Mouse (Mus musculus) thymus, postnatal 0 days (tissue): ENCODE measurements at regions not wholly inside any gene's neighbourhood (a gene's known extent, or its start where the extent isn't known, plus 50 kb on each side); places are given as distances from the start of the nearest gene placed in this dataset.

Source experiments
- DNase-seq: peaks from one replicate; pipeline ENCODE4 v3.0.0-alpha.2; 2015; ENCODE audit warnings: low spot score

- DNase-seq, result peak; percentile 66
These were observed 162.6 kb upstream of the Bcl6 start for GRCm38 (mm10) chr16:24151178-24151725.

- no peak for DNase-seq
These were observed 161.9 kb upstream of the Bcl6 start for GRCm38 (mm10) chr16:24150512-24150911.

GRCm38 (mm10) chr16:24149441-24149840, 160.8 kb upstream of the Bcl6 start:
- DNase-seq, result no peak

GRCm38 (mm10) chr16:24143894-24144293, 155.2 kb upstream of the Bcl6 start:
- no peak for DNase-seq

- no peak for DNase-seq
These were observed 154.4 kb upstream of the Bcl6 start for GRCm38 (mm10) chr16:24142915-24143541.

- DNase-seq, result no peak
These were observed 150.5 kb upstream of the Bcl6 start for GRCm38 (mm10) chr16:24139109-24139508.

GRCm38 (mm10) chr16:24137266-24138033, 148.8 kb upstream of the Bcl6 start:
- no peak for DNase-seq

- no peak for DNase-seq
These were observed 148.0 kb upstream of the Bcl6 start for GRCm38 (mm10) chr16:24136483-24137148.

- no peak for DNase-seq
These were observed 147.2 kb upstream of the Bcl6 start for GRCm38 (mm10) chr16:24135841-24136240.

- DNase-seq, result no peak
These were observed 146.7 kb upstream of the Bcl6 start for GRCm38 (mm10) chr16:24135351-24135750.

GRCm38 (mm10) chr16:24134486-24135050, 145.9 kb upstream of the Bcl6 start:
- DNase-seq, result no peak

- DNase-seq, result no peak
These were observed 142.0 kb upstream of the Bcl6 start for GRCm38 (mm10) chr16:24130646-24131045.

GRCm38 (mm10) chr16:24129701-24130100, 141.0 kb upstream of the Bcl6 start:
- DNase-seq, result no peak

GRCm38 (mm10) chr16:24128566-24128965, 139.9 kb upstream of the Bcl6 start:
- no peak for DNase-seq

- no peak for DNase-seq
These were observed 136.1 kb upstream of the Bcl6 start for GRCm38 (mm10) chr16:24124766-24125165.

GRCm38 (mm10) chr16:24124083-24124482, 135.4 kb upstream of the Bcl6 start:
- DNase-seq, result no peak

GRCm38 (mm10) chr16:24121633-24122032, 133.0 kb upstream of the Bcl6 start:
- DNase-seq, result no peak

GRCm38 (mm10) chr16:24120836-24121235, 132.2 kb upstream of the Bcl6 start:
- DNase-seq, result no peak

- no peak for DNase-seq
These were observed 129.8 kb upstream of the Bcl6 start for GRCm38 (mm10) chr16:24118487-24118886.

- DNase-seq, result no peak
These were observed 114.4 kb upstream of the Bcl6 start for GRCm38 (mm10) chr16:24102854-24103690.

- DNase-seq, result no peak
These were observed 108.9 kb upstream of the Bcl6 start for GRCm38 (mm10) chr16:24097596-24097995.
